Mouse (Mus musculus) pancreas, adult 10 weeks (tissue): ENCODE measurements around the gene Gm4559. TPM values are rescaled to one million over a fixed set of nuclear protein-coding genes. Genes with fewer than 3 reads are reported as not detected.

Source experiments
- polyA plus RNA-seq: library from polyadenylated mRNA; stranded (reverse); fragments of 350-450 nt; fragmentation: Illumina TruSeq; extraction: RNeasy Lipid Tissue Mini Kit (QIAGEN cat#74804); gene quantifications from one replicate; pipeline ENCODE4 v1.2.3, GENCODE M21; 2015; ENCODE audit warnings: low read depth, low replicate concordance; ENCODE audit not compliant: insufficient read depth

The Gm4559 gene
- polyA plus RNA-seq, result not detected

DNA sequence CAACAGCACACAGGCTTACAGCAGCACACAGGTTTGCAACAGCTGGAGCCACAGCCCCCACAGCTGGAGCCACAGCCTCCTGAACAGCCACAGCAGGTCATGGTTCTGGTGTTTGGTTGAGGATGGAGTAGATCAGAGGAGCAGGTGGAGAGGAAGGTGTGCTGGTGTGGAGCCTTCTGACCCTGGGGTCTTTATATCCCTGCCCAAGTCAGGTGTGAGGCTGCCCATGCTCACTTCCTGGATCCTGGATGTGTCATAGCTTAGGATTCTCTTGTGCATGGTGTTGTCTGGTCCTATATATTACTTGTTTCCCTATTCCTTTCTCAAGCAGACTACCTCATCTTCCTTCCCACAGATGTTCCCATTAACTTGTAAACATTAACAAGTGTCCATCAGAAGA is at the start of gene Gm4559:
Gm4559 (minus strand) TSS at position 101 of the 400 bp plus-strand sequence.

GRCm38 (mm10) chr7:142303249-142303648 is 29.1 kb upstream of the Gm4559 start, which contains the start of gene Krtap5-4:
Gene Krtap5-4 (plus strand): TSS chr7:142303549.

DNA sequence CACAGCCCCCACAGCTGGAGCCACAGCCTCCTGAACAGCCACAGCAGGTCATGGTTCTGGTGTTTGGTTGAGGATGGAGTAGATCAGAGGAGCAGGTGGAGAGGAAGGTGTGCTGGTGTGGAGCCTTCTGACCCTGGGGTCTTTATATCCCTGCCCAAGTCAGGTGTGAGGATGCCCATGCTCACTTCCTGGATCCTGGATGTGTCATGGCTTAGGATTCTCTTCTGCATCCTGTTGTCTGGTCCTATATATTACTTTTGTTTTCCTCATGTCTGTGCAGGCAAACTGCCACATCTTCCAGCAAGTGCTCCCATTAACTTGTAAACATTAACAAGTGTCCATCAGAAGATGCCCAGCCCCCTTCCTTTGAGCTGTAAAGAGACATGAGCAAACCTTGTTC is 22.9 kb upstream of the Gm4559 start, which contains the start of gene Krtap5-1:
Krtap5-1 (minus strand) TSS at position 101 of the 400 bp plus-strand sequence.

GRCm38 (mm10) chr7:142258254-142258653 is 15.9 kb downstream of the Gm4559 start, which contains the start of gene Gm2431:
Gene Gm2431 (minus strand): TSS chr7:142258354.

DNA sequence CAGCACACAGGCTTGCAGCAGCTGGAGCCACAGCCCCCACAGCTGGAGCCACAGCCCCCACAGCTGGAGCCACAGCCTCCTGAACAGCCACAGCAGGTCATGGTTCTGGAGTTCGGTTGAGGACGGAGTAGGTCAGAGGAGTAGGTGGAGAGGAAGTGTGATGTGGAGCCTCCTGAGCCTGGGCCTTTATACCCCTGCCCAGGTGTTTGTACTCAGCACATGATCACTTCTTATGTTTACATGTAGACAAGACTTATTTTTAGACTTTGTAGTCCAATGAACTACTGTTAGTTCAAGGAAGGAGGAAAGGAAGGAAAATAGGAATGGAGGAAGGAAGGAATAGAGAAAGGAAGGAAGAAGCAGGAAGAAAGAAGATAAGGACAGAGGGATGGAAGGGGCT is 33.2 kb downstream of the Gm4559 start, which contains the start of gene Gm40460:
Gm40460 (minus strand) TSS at position 101 of the 400 bp plus-strand sequence.

GRCm38 (mm10) chr7:142229871-142230270 is 44.3 kb downstream of the Gm4559 start, which contains the start of gene Krtap5-5:
Gene Krtap5-5 (minus strand): TSS chr7:142229971.

Other genes starting within 250 kb of the Gm4559 start
- 23.7 TPM for gene Mob2, start 213.3 kb downstream of the Gm4559 start, polyA plus RNA-seq
- gene Dusp8, start 178.5 kb downstream of the Gm4559 start, polyA plus RNA-seq, result 2.1 TPM
- not detected for gene Gm45618, start 153.6 kb downstream of the Gm4559 start, polyA plus RNA-seq
- gene Gm39115, start 138.3 kb downstream of the Gm4559 start, polyA plus RNA-seq, result not detected
- gene Gm45337, start 129.8 kb downstream of the Gm4559 start, polyA plus RNA-seq, result not detected
- gene Gm29735, start 117.2 kb downstream of the Gm4559 start, polyA plus RNA-seq, result not detected
- gene Gm4553, start 108.6 kb downstream of the Gm4559 start, polyA plus RNA-seq, result not detected
- gene Krtap5-2, start 98.4 kb downstream of the Gm4559 start, polyA plus RNA-seq, result not detected
- gene Gm10153, start 84.0 kb downstream of the Gm4559 start, polyA plus RNA-seq, result not detected
- not detected for gene Krtap5-3, start 73.0 kb downstream of the Gm4559 start, polyA plus RNA-seq
- gene Gm7579, start 62.5 kb downstream of the Gm4559 start, polyA plus RNA-seq, result not detected
- not detected for gene Krtap5-5, start 44.4 kb downstream of the Gm4559 start, polyA plus RNA-seq
- gene Gm40460, start 33.3 kb downstream of the Gm4559 start, polyA plus RNA-seq, result not detected
- not detected for gene Gm2431, start 16.0 kb downstream of the Gm4559 start, polyA plus RNA-seq
- not detected for gene Krtap5-1, start 22.8 kb upstream of the Gm4559 start, polyA plus RNA-seq
- gene Krtap5-4, start 29.2 kb upstream of the Gm4559 start, polyA plus RNA-seq, result not detected
- not detected for gene Ifitm10, start 99.4 kb upstream of the Gm4559 start, polyA plus RNA-seq
- not detected for gene Gm49369, start 108.3 kb upstream of the Gm4559 start, polyA plus RNA-seq
- gene Ctsd, start 113.7 kb upstream of the Gm4559 start, polyA plus RNA-seq, result 108 TPM
- not detected for gene Syt8, start 160.5 kb upstream of the Gm4559 start, polyA plus RNA-seq
- gene Tnni2, start 167.4 kb upstream of the Gm4559 start, polyA plus RNA-seq, result not detected
- 26.2 TPM for gene Lsp1, start 186.4 kb upstream of the Gm4559 start, polyA plus RNA-seq
- not detected for gene Tnnt3, start 224.5 kb upstream of the Gm4559 start, polyA plus RNA-seq